Comparison of ENCODE assay signal across 19 mouse cellular contexts in genomic region chr1:77943633-77944326, GRCm38 (mm10).
DNase-seq lines count a peak whose midpoint lies in the region; ATAC-seq and TF ChIP-seq lines count a peak whose summit lies in the region.
"Had no signal": no experiment of that assay in that cellular context is flagged by ENCODE, and none has a peak within 500 bp of the region (broad histone marks: within the 10 kb centered on the region; RNA-seq: fewer than 3 reads in every experiment).

No protein-coding gene starts in this region.

- no peak overlapping the region for H3K4me2 ChIP-seq in hindbrain, embryonic 12.5 days (replicated peaks)
- no peak overlapping the region for H3K4me2 ChIP-seq in hindbrain, postnatal 0 days (ENCODE audit: low read depth, low read length)
- no peak overlapping the region for H3K4me2 ChIP-seq in midbrain, embryonic 14.5 days (ENCODE audit: low read length)
- no peak overlapping the region for H3K4me2 ChIP-seq in midbrain, embryonic 11.5 days
- no peak overlapping the region for H3K4me2 ChIP-seq in embryonic facial prominence, embryonic 13.5 days
- H3K4me2 ChIP-seq: forebrain, embryonic 12.5 days; heart, embryonic 12.5 days; liver, embryonic 15.5 days; lung, embryonic 14.5 days; stomach, embryonic 15.5 days had no signal

- H3K4me1 ChIP-seq in hindbrain, embryonic 12.5 days, result peaks cover 8% of the 10 kb centered on the region; the same call in 1 of the 2 replicates
- no peaks in the 10 kb centered on the region for H3K4me1 ChIP-seq in hindbrain, postnatal 0 days (ENCODE audit: insufficient read depth, low read length)
- peaks cover 4% of the 10 kb centered on the region; the same call in 1 of the 2 replicates for H3K4me1 ChIP-seq in midbrain, embryonic 14.5 days (ENCODE audit: control insufficient read depth, insufficient read depth, low read length)
- H3K4me1 ChIP-seq in midbrain, embryonic 11.5 days (ENCODE audit: control insufficient read depth, insufficient read depth, low read length), result peaks cover 3% of the 10 kb centered on the region; the same call in 1 of the 2 replicates
- peaks cover 39% of the 10 kb centered on the region for H3K4me1 ChIP-seq in embryonic facial prominence, embryonic 13.5 days
- H3K4me1 ChIP-seq: liver, embryonic 15.5 days; stomach, embryonic 15.5 days had no signal

- WGBS in hindbrain, embryonic 12.5 days, result 56% methylated on average over 14 of the region's 14 CpGs
- WGBS in hindbrain, postnatal 0 days, result 51% methylated on average over 14 of the region's 14 CpGs
- 35% methylated on average over 14 of the region's 14 CpGs for WGBS in midbrain, embryonic 14.5 days
- WGBS in midbrain, embryonic 11.5 days, result 59% methylated on average over 14 of the region's 14 CpGs
- 25% methylated on average over 14 of the region's 14 CpGs for WGBS in embryonic facial prominence, embryonic 13.5 days

- H3K4me3 ChIP-seq in hindbrain, embryonic 12.5 days, result no peak overlapping the region
- no peak overlapping the region for H3K4me3 ChIP-seq in hindbrain, postnatal 0 days (ENCODE audit: low read length)
- H3K4me3 ChIP-seq in midbrain, embryonic 14.5 days (replicated peaks; ENCODE audit: low read depth, low read length), result no peak overlapping the region
- no peak overlapping the region for H3K4me3 ChIP-seq in midbrain, embryonic 11.5 days (ENCODE audit: low read depth, low read length)
- no peak overlapping the region for H3K4me3 ChIP-seq in embryonic facial prominence, embryonic 13.5 days
- H3K4me3 ChIP-seq: erythroblast, embryonic 14.5 days; forebrain, embryonic 12.5 days; heart, adult 2 months; heart, embryonic 12.5 days; liver, embryonic 15.5 days; stomach, embryonic 15.5 days had no signal

- no peak overlapping the region for H3K9ac ChIP-seq in hindbrain, embryonic 12.5 days
- no peak overlapping the region for H3K9ac ChIP-seq in hindbrain, postnatal 0 days (replicated peaks; ENCODE audit: low read length)
- H3K9ac ChIP-seq in midbrain, embryonic 14.5 days (replicated peaks; ENCODE audit: low read length), result no peak overlapping the region
- H3K9ac ChIP-seq in midbrain, embryonic 11.5 days (ENCODE audit: low read length), result no peak overlapping the region
- no peak overlapping the region for H3K9ac ChIP-seq in embryonic facial prominence, embryonic 13.5 days
- H3K9ac ChIP-seq: forebrain, embryonic 12.5 days; heart, embryonic 12.5 days; liver, embryonic 15.5 days; lung, embryonic 14.5 days; stomach, embryonic 15.5 days had no signal

- H3K36me3 ChIP-seq in hindbrain, embryonic 12.5 days, result no peaks in the 10 kb centered on the region
- H3K36me3 ChIP-seq in hindbrain, postnatal 0 days (ENCODE audit: insufficient read depth, low read length), result no peaks in the 10 kb centered on the region
- H3K36me3 ChIP-seq in midbrain, embryonic 14.5 days (ENCODE audit: control insufficient read depth, insufficient read depth, low read length), result no peaks in the 10 kb centered on the region
- H3K36me3 ChIP-seq in midbrain, embryonic 11.5 days (ENCODE audit: control insufficient read depth, insufficient read depth, low read length), result no peaks in the 10 kb centered on the region
- no peaks in the 10 kb centered on the region for H3K36me3 ChIP-seq in embryonic facial prominence, embryonic 13.5 days
- H3K36me3 ChIP-seq: forebrain, embryonic 12.5 days; heart, embryonic 12.5 days; liver, embryonic 15.5 days; stomach, embryonic 15.5 days had no signal

- H3K9me3 ChIP-seq in hindbrain, embryonic 12.5 days (replicated peaks), result no peaks in the 10 kb centered on the region
- no peaks in the 10 kb centered on the region for H3K9me3 ChIP-seq in hindbrain, postnatal 0 days (ENCODE audit: low read length)
- H3K9me3 ChIP-seq in midbrain, embryonic 14.5 days (ENCODE audit: control insufficient read depth, low read length), result no peaks in the 10 kb centered on the region
- no peaks in the 10 kb centered on the region for H3K9me3 ChIP-seq in midbrain, embryonic 11.5 days (ENCODE audit: control insufficient read depth, low read length)
- no peaks in the 10 kb centered on the region for H3K9me3 ChIP-seq in embryonic facial prominence, embryonic 13.5 days
- H3K9me3 ChIP-seq: forebrain, embryonic 12.5 days; heart, embryonic 12.5 days; liver, embryonic 15.5 days; stomach, embryonic 15.5 days had no signal

- H3K27me3 ChIP-seq in hindbrain, embryonic 12.5 days, result peaks cover 6% of the 10 kb centered on the region; the same call in 1 of the 2 replicates
- no peaks in the 10 kb centered on the region for H3K27me3 ChIP-seq in hindbrain, postnatal 0 days (ENCODE audit: insufficient read depth, low read length)
- H3K27me3 ChIP-seq in midbrain, embryonic 14.5 days (ENCODE audit: control insufficient read depth, insufficient read depth, low read length), result no peaks in the 10 kb centered on the region
- no peaks in the 10 kb centered on the region for H3K27me3 ChIP-seq in midbrain, embryonic 11.5 days (ENCODE audit: control insufficient read depth, insufficient read depth, low read length)
- H3K27me3 ChIP-seq in embryonic facial prominence, embryonic 13.5 days, result no peaks in the 10 kb centered on the region
- H3K27me3 ChIP-seq: liver, embryonic 15.5 days; stomach, embryonic 15.5 days had no signal

- no peak overlapping the region for H3K27ac ChIP-seq in hindbrain, embryonic 12.5 days
- no peak overlapping the region for H3K27ac ChIP-seq in hindbrain, postnatal 0 days
- no peak overlapping the region for H3K27ac ChIP-seq in midbrain, embryonic 14.5 days (replicated peaks; ENCODE audit: low read depth, low read length)
- no peak overlapping the region for H3K27ac ChIP-seq in midbrain, embryonic 11.5 days (ENCODE audit: low read depth, low read length)
- H3K27ac ChIP-seq in embryonic facial prominence, embryonic 13.5 days, result peak overlapping the region; percentile 51; the same call in 1 of the 2 replicates
- H3K27ac ChIP-seq: forebrain, embryonic 12.5 days; heart, adult 2 months; liver, embryonic 15.5 days; stomach, embryonic 15.5 days had no signal

- ATAC-seq in hindbrain, embryonic 12.5 days (ENCODE audit: low FRiP score), result 0 out of 2 replicates have a peak, but pooled peaks have one; percentile 50
- ATAC-seq in hindbrain, postnatal 0 days, result no peak
- peak; percentile 24; the same call in 1 of the 2 replicates for ATAC-seq in midbrain, embryonic 14.5 days (ENCODE audit: low FRiP score, low TSS enrichment)
- ATAC-seq in midbrain, embryonic 11.5 days (ENCODE audit: low FRiP score), result no peak
- ATAC-seq in embryonic facial prominence, embryonic 13.5 days (ENCODE audit: insufficient number of reproducible peaks, insufficient read depth, low FRiP score, low TSS enrichment, low read depth), result no peak
- ATAC-seq: inflammation-experienced regulatory T-cells, adult 6 months had no signal

- DNase-seq in hindbrain, postnatal 0 days (ENCODE audit: low spot score), result no peak
- peak; percentile 64 for DNase-seq in midbrain, embryonic 14.5 days
- no peak for DNase-seq in midbrain, embryonic 11.5 days (ENCODE audit: low spot score, missing footprints)
- no peak for DNase-seq in urinary bladder, postnatal 25 days (ENCODE audit: low spot score)
- DNase-seq in urinary bladder, postnatal 36 days (ENCODE audit: low spot score in 2 of 2), result no peak
- DNase-seq: adrenal gland, postnatal 25 days; gastrocnemius, postnatal 36 days; heart, adult 2 months; kidney, adult 11 months; right cerebral cortex, postnatal 25 days had no signal

- no peak for TF ChIP-seq CTCF in hindbrain, postnatal 0 days (IDR thresholded peaks at IDR 0.05; ENCODE audit: low read depth)

Comparison
In these comparisons a context has a peak if more than half of its experiments do, and no peak if none do; other contexts are left out.
1. ATAC-seq: peak in hindbrain, embryonic 12.5 days (single experiment) and midbrain, embryonic 14.5 days (single experiment); none in hindbrain, postnatal 0 days (single experiment), midbrain, embryonic 11.5 days (single experiment) and embryonic facial prominence, embryonic 13.5 days (single experiment).